Mouse (Mus musculus): ENCODE results near the gene Cyp4a12b.
"Not testable (repeated sequence)": the region's sequence is repeated elsewhere in the genome, so short reads cannot be mapped to it uniquely, and the experiment has no call there.

The Cyp4a12b gene

DNA sequence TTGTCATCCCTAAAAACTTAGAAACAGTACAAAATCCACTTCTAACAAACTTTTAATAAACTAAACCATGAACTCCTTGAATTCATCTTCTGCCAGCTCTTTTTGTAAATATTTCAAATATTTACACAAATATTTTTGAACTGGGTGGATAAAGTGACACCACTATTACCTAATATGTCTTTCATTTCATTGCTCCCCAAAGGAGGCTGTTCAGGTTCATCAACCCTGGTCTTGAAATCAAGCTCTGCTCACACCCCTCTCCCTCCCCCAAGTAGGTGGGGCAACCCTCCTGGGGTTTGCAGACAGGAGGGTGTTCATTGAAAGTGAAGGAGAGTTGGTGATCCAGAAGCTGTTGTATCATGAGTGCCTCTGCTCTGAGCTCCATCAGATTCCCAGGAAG lies at the start of gene Cyp4a12b:
Gene Cyp4a12b, plus strand, starts transcription at position 301 of the 400 bp plus-strand sequence.
- DNase-seq (ENCODE audit: low spot score) = not testable (repeated sequence)

DNA sequence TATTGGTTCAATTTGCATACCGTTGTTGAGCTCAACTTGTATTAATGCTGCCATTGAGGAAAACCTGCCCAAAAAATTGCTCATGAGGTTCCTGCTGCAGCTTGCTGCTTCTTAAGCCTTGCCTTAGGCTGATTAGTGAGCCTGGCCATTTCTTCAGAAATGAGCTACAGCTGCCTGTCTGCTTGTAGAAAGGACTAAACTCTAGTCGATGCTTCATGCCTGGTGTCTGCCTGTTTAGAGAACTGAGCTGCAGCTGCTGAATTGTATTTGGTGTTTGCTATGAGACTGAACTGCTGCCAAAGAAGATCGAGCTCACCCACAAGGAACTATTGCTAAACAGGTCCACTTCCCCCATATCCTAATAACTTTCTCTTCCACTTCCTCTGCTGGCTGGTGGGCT lies 45.8 kb upstream of the Cyp4a12b start:
- not testable (repeated sequence) for DNase-seq (ENCODE audit: low spot score)

DNA sequence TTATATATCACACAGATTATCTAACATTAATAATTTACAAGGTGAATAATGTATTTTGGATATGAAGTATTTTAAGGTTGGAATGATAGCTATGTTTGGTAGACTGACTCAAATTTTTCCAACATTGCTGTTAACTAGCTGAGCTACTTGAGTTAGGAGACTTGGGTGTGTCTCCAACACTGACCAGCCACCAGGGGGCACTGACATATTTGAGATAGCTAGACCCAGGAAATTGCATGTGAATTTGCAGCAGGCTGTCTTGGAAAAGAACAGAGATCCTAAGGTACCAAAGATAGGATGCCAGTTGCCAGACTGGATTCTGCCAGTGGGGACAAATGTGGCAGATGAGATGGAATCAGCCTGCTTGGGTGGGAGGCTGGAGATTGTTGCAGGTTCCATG lies 43.4 kb upstream of the Cyp4a12b start:
- not testable (repeated sequence) for DNase-seq (ENCODE audit: low spot score)

DNA sequence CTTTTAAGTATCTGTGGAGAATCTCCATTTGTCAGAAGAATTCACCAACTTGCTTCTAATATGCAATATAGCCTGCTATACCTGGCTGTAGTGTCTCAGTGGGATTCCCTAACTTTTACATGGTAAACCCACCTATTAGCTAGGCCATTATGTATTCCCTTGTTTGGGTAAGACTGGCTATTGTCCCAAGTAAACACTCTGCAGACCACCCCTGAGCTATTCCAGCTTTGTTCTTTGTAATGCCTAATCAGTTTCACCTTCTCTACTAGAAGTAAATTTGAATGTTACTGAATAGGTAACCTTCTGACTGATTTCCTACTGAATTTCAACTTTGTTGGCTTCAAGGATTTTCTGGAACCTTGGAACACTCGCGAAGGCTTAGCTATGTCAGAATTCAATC lies 15.2 kb upstream of the Cyp4a12b start:
- not testable (repeated sequence) for DNase-seq (ENCODE audit: low spot score)

DNA sequence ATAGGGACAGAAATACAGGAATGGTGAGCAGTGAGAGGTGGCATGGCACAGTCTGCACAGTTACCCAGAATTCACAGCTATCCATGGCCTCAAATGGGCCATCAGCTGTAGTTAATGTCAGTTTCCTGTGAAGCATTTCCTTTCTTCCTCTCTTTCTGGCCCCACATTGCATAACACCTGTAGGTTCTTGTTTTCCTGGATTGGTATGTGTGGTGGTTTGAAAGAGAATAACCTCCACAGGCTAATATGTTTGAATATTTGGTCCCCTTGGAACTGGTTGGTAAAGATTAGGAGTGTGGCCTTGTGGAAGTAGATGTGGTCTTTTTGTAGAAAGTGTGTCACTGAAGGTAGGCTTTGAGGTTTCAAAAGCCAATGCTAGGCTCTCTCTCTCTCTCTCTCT lies 14.5 kb upstream of the Cyp4a12b start:
- not testable (repeated sequence) for DNase-seq (ENCODE audit: low spot score)

DNA sequence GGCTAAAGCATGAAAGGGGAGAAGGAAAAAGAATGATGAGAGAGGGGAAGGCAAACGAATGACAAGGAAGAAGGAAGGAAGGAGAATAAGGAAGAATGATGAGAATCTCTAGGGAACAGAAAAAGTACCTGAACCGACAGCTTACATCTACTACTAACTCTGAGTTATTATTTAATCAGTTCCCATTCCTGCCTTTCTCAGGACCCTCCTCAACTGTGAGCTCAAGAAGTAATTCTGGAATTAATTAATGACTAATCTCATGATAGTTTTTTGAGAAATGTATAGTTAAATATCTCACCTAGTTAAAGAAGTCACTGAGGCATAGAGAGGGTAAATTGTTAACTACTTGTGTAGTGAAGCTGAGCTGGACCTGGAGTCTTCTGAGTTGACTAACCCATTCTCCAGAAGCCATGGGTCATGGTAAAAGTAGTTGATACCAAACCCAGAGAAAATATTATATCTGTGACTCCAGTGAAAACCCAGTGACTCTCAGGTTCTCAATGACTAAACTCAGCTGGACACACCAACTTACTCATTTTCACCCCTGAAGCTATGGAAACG lies 39.2 kb downstream of the Cyp4a12b start:
- DNase-seq (ENCODE audit: low spot score) = no peak

DNA sequence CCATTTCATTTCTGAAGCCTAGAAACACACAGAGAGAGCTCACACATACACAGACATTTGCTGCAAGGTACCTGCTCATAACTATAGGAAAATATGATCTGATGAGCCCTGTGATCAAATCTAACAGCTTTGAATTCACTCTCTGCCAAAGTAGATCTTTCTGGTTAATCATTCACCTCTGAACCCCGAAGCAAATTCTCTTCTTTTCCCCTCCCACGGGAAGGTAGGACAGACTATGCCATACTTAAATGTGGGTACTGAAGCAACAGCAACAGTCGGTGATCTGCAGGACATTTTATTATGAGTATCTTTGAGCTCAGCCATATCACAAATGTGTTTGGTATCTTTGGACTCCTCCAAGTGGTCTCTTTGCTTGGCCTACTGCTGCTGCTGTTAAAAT lies 40.9 kb downstream of the Cyp4a12b start, which contains the start of gene Cyp4a30b:
Gene Cyp4a30b, plus strand, starts transcription at position 301 of the 400 bp plus-strand sequence.
- DNase-seq (ENCODE audit: low spot score) = no peak

DNA sequence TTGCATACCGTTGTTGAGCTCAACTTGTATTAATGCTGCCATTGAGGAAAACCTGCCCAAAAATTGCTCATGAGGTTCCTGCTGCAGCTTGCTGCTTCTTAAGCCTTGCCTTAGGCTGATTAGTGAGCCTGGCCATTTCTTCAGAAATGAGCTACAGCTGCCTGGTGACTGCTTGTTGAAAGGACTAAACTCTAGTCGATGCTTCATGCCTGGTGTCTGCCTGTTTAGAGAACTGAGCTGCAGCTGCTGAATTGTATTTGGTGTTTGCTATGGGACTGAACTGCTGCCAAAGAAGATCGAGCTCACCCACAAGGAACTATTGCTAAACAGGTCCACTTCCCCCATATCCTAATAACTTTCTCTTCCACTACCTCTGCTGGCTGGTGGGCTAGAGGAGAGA lies 62.2 kb downstream of the Cyp4a12b start:
- not testable (repeated sequence) for DNase-seq (ENCODE audit: low spot score)

DNA sequence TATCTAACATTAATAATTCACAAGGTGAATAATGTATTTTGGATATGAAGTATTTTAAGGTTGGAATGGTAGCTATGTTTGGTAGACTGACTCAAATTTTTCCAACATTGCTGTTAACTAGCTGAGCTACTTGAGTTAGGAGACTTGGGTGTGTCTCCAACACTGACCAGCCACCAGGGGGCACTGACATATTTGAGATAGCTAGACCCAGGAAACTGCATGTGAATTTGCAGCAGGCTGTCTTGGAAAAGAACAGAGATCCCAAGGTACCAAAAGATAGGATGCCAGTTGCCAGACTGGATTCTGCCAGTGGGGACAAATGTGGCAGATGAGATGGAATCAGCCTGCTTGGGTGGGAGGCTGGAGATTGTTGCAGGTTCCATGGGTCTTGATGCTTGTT lies 64.6 kb downstream of the Cyp4a12b start:
- DNase-seq (ENCODE audit: low spot score) = not testable (repeated sequence)

DNA sequence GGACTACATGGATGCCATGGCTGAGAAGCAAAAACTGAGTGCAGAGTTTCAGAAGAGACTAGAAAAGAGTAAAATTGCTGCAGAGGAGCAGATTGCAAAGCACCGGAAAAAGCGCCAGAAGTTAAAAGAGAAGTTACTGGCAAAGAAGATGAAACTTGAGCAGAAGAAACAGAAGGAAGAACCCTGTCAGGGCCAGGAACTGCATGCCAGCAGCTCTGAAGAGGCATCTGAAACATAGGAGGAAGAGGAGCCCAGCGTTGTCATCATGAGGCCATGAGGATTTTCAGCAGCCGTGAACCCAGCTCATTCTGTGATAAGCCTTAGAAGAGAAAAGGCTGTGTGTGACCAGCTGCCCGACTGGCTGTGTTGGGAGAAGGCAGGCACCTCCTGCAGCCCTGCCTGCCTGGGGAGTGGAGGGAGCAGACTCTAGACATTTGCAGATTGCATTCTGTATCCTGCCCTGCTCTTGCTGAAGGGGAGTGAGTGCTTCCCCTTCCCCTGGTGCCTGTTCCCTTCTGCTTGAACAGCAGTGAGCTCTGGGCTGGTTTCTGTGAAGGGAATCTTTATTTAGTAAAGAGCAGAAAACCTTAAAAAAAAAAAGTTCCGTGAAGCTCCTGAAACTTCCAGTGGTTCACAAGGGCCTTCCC lies 69.7 kb downstream of the Cyp4a12b start:
- DNase-seq (ENCODE audit: low spot score) = no peak
